Mouse (Mus musculus) small intestine, adult 2 months (tissue): ENCODE data around the gene Ank.

Experiments used
- CTCF ChIP-seq: fragments of 200-500 bp; IDR thresholded peaks from 2 replicates; pipeline ENCODE4 v1.5.1; 2012; ENCODE audit warnings: low read depth, mild to moderate bottlenecking, control low read depth, inconsistent platforms, low read length, moderate library complexity, mixed read lengths; ENCODE audit not compliant: insufficient replicate concordance, insufficient read length; ENCODE audit errors: extremely low read depth
- POLR2A ChIP-seq: fragments of 200-500 bp; IDR thresholded peaks from 2 replicates; pipeline ENCODE4 v1.6.1; 2012; ENCODE audit warnings: low read depth, mild to moderate bottlenecking, control low read depth, inconsistent platforms, low read length, moderate library complexity

- no peak for TF ChIP-seq CTCF
- TF ChIP-seq POLR2A: no peak
Observed at GRCm38 (mm10) chr15:27616159-27616558, 149.7 kb downstream of the Ank start.
